10 mouse cellular contexts compared by ENCODE assay signal in genomic region chr12:52478611-52479010, GRCm38 (mm10).
"Had no signal": no experiment of that assay in that cellular context is flagged by ENCODE, and none has a peak within 500 bp of the region (broad histone marks: within the 10 kb centered on the region; RNA-seq: fewer than 3 reads in every experiment).

No protein-coding gene starts in this region.

- ATAC-seq: intestine, embryonic 16.5 days; liver, postnatal 0 days; midbrain, embryonic 13.5 days had no signal

- H3K4me1 ChIP-seq: neural tube, embryonic 12.5 days; stomach, embryonic 15.5 days had no signal

- H3K36me3 ChIP-seq: limb, embryonic 10.5 days; liver, embryonic 13.5 days; midbrain, embryonic 13.5 days; neural tube, embryonic 12.5 days; stomach, embryonic 15.5 days had no signal

- H3K27me3 ChIP-seq: liver, embryonic 13.5 days; midbrain, embryonic 13.5 days; neural tube, embryonic 12.5 days; stomach, embryonic 15.5 days had no signal

- DNase-seq: liver, embryonic 13.5 days; liver, postnatal 0 days; thymus, adult 2 months; thymus, postnatal 25 days had no signal

- H3K9me3 ChIP-seq: limb, embryonic 10.5 days; liver, embryonic 13.5 days; midbrain, embryonic 13.5 days; neural tube, embryonic 12.5 days; stomach, embryonic 15.5 days had no signal

- H3K4me2 ChIP-seq: liver, embryonic 13.5 days; midbrain, embryonic 13.5 days; neural tube, embryonic 12.5 days; stomach, embryonic 15.5 days had no signal

- H3K27ac ChIP-seq: kidney, postnatal 0 days; limb, embryonic 10.5 days; liver, embryonic 13.5 days; midbrain, embryonic 13.5 days; neural tube, embryonic 12.5 days; stomach, embryonic 15.5 days had no signal

- H3K9ac ChIP-seq: liver, embryonic 13.5 days; liver, postnatal 0 days; midbrain, embryonic 13.5 days; neural tube, embryonic 12.5 days; stomach, embryonic 15.5 days had no signal

- H3K4me3 ChIP-seq: limb, embryonic 10.5 days; liver, embryonic 13.5 days; midbrain, embryonic 13.5 days; neural tube, embryonic 12.5 days; stomach, embryonic 15.5 days had no signal
